Mouse (Mus musculus) midbrain, embryonic 15.5 days (tissue): Measurements from ENCODE around the gene 1700003E16Rik. TPM values are rescaled to one million over a fixed set of nuclear protein-coding genes. Genes with fewer than 3 reads are reported as not detected.

ENCODE experiments used
- ATAC-seq: fragments of 200-750 bp; cut with Nextera tagmentation; replicated peaks from 2 replicates; pipeline ENCODE4 v1.8.0; 2017; ENCODE audit warnings: moderate TSS enrichment
- H3K27ac ChIP-seq: fragments of 300-500 bp; sonication (generic); 2 replicates; pipeline ENCODE4 v1.5.1; 2015; ENCODE audit warnings: mild to moderate bottlenecking, inconsistent platforms
- H3K27me3 ChIP-seq: fragments of 300-500 bp; sonication (generic); replicated peaks from 2 replicates; pipeline ENCODE4 v1.6.1; 2015; ENCODE audit warnings: inconsistent platforms
- H3K36me3 ChIP-seq: fragments of 300-500 bp; sonication (generic); replicated peaks from 2 replicates; pipeline ENCODE4 v1.6.1; 2015; ENCODE audit warnings: inconsistent platforms
- H3K4me1 ChIP-seq: fragments of 300-500 bp; sonication (generic); 2 replicates; pipeline ENCODE4 v1.6.1; 2015; ENCODE audit warnings: inconsistent platforms
- H3K4me2 ChIP-seq: fragments of 300-500 bp; sonication (generic); 2 replicates; pipeline ENCODE4 v1.6.1; 2015; ENCODE audit warnings: inconsistent platforms, mild to moderate bottlenecking, moderate library complexity
- H3K4me3 ChIP-seq: fragments of 300-500 bp; sonication (generic); 2 replicates; pipeline ENCODE4 v1.5.1; 2015; ENCODE audit warnings: mild to moderate bottlenecking, inconsistent platforms
- H3K9ac ChIP-seq: fragments of 300-500 bp; sonication (generic); 2 replicates; pipeline ENCODE4 v1.6.1; 2015; ENCODE audit warnings: mild to moderate bottlenecking, inconsistent platforms
- H3K9me3 ChIP-seq: fragments of 300-500 bp; sonication (generic); 2 replicates; pipeline ENCODE4 v1.6.1; 2016; ENCODE audit warnings: inconsistent platforms
- WGBS: fragments of 180-500 bp; shearing (Covaris S2); methylation state at CpG from one replicate; pipeline ENCODE4 v1.1.7; 2015; ENCODE audit warnings: mixed read lengths; 5-methylcytosine and 5-hydroxymethylcytosine counted together
- polyA plus RNA-seq: library from polyadenylated mRNA; unstranded; fragments of >200 nt; fragmentation: Nextera tagmentation; extraction: Ambion mirVana; gene quantifications from 2 replicates; pipeline ENCODE4 v1.2.1, GENCODE M21; 2015

The 1700003E16Rik gene
- polyA plus RNA-seq, 1 experiment from 2014 or later = 9.5 TPM

- WGBS = 68% methylated on average over 3 of the region's 3 CpGs
- Histone ChIP-seq H3K4me2 (no peak overlapping the region), H3K4me1 (peaks cover 30% of the 10 kb centered on the region), H3K9me3 (no peaks in the 10 kb centered on the region), H3K4me3 (no peak overlapping the region), H3K36me3 (no peaks in the 10 kb centered on the region), H3K27me3 (peaks cover 9% of the 10 kb centered on the region; the same call in 1 of the 2 replicates), H3K9ac (no peak overlapping the region), H3K27ac (no peak overlapping the region)
- no peak for ATAC-seq
These were observed 22.0 kb upstream of the 1700003E16Rik start for GRCm38 (mm10) chr6:83134226-83134625.

GRCm38 (mm10) chr6:83134951-83135513 is 21.2 kb upstream of the 1700003E16Rik start, which contains the start of gene Rtkn:
Rtkn (plus strand) TSS chr6:83135463.
- Histone ChIP-seq H3K9me3 (no peaks in the 10 kb centered on the region), H3K4me2 (peak within 1 kb of the TSS; percentile 31), H3K27ac (no peak within 1 kb of the TSS), H3K9ac (no peak within 1 kb of the TSS), H3K27me3 (peaks cover 9% of the 10 kb centered on the region; the same call in 1 of the 2 replicates), H3K4me3 (0 out of 2 replicates have a peak within 1 kb of the TSS, but pooled peaks have one; percentile 3), H3K36me3 (no peaks in the 10 kb centered on the region), H3K4me1 (peaks cover 30% of the 10 kb centered on the region)
- no peak for ATAC-seq
- 63% methylated on average over 7 of the region's 7 CpGs for WGBS

GRCm38 (mm10) chr6:83135571-83136161 is 20.5 kb upstream of the 1700003E16Rik start:
- H3K9ac ChIP-seq = no peak overlapping the region
- no peak overlapping the region for H3K27ac ChIP-seq

GRCm38 (mm10) chr6:83136291-83136880 is 19.8 kb upstream of the 1700003E16Rik start:
- WGBS = 10% methylated on average over 5 of the region's 5 CpGs
- no peak for ATAC-seq
- no peaks in the 10 kb centered on the region for H3K36me3 ChIP-seq

More at GRCm38 (mm10) chr6:83135571-83136161, 20.5 kb upstream of the 1700003E16Rik start:
- Histone ChIP-seq H3K9me3 (no peaks in the 10 kb centered on the region), H3K36me3 (no peaks in the 10 kb centered on the region), H3K4me2 (peak overlapping the region; percentile 31), H3K4me1 (peaks cover 30% of the 10 kb centered on the region), H3K27me3 (peaks cover 9% of the 10 kb centered on the region; the same call in 1 of the 2 replicates), H3K4me3 (0 out of 2 replicates have a peak overlapping the region, but pooled peaks have one; percentile 3)
- 9% methylated on average over 37 of the region's 37 CpGs for WGBS
- no peak for ATAC-seq

GRCm38 (mm10) chr6:83136881-83137575 is 19.2 kb upstream of the 1700003E16Rik start:
- H3K4me3 ChIP-seq = peak overlapping the region; percentile 31
- H3K9ac ChIP-seq = peak overlapping the region; percentile 4
- no peaks in the 10 kb centered on the region for H3K36me3 ChIP-seq
- peak; percentile 68 for ATAC-seq
- H3K4me2 ChIP-seq = peak overlapping the region; percentile 49
- H3K4me1 ChIP-seq = peaks cover 32% of the 10 kb centered on the region
- H3K27ac ChIP-seq = peak overlapping the region; percentile 76
- peaks cover 9% of the 10 kb centered on the region; the same call in 1 of the 2 replicates for H3K27me3 ChIP-seq
- WGBS = under 1% methylated on average over 25 of the region's 26 CpGs
- no peaks in the 10 kb centered on the region for H3K9me3 ChIP-seq

More at GRCm38 (mm10) chr6:83136291-83136880, 19.8 kb upstream of the 1700003E16Rik start:
- Histone ChIP-seq H3K4me3 (peak overlapping the region; percentile 31), H3K27me3 (peaks cover 9% of the 10 kb centered on the region; the same call in 1 of the 2 replicates), H3K4me2 (peak overlapping the region; percentile 49), H3K27ac (peak overlapping the region; percentile 76), H3K9ac (0 out of 2 replicates have a peak overlapping the region, but pooled peaks have one; percentile 4), H3K9me3 (no peaks in the 10 kb centered on the region), H3K4me1 (peaks cover 30% of the 10 kb centered on the region)

GRCm38 (mm10) chr6:83137576-83137950 is 18.6 kb upstream of the 1700003E16Rik start:
- ATAC-seq = peak; percentile 24
- Histone ChIP-seq H3K4me1 (peaks cover 38% of the 10 kb centered on the region), H3K27me3 (peaks cover 9% of the 10 kb centered on the region; the same call in 1 of the 2 replicates), H3K4me2 (peak overlapping the region; percentile 49), H3K9me3 (no peaks in the 10 kb centered on the region), H3K9ac (peak overlapping the region; percentile 4; the same call in 1 of the 2 replicates), H3K36me3 (no peaks in the 10 kb centered on the region), H3K27ac (peak overlapping the region; percentile 76), H3K4me3 (peak overlapping the region; percentile 31)
- WGBS = 2% methylated on average over 12 of the region's 12 CpGs

GRCm38 (mm10) chr6:83138056-83138455 is 18.1 kb upstream of the 1700003E16Rik start:
- Histone ChIP-seq H3K36me3 (no peaks in the 10 kb centered on the region), H3K27ac (peak overlapping the region; percentile 76), H3K9me3 (no peaks in the 10 kb centered on the region), H3K4me3 (peak overlapping the region; percentile 31), H3K9ac (no peak overlapping the region), H3K4me1 (peaks cover 38% of the 10 kb centered on the region), H3K4me2 (peak overlapping the region; percentile 49), H3K27me3 (peaks cover 9% of the 10 kb centered on the region; the same call in 1 of the 2 replicates)
- ATAC-seq = no peak; the same call in 1 of the 2 replicates
- 1% methylated on average over 11 of the region's 11 CpGs for WGBS

GRCm38 (mm10) chr6:83140044-83140443 is 16.2 kb upstream of the 1700003E16Rik start:
- ATAC-seq = no peak
- Histone ChIP-seq H3K9me3 (no peaks in the 10 kb centered on the region), H3K4me1 (peaks cover 38% of the 10 kb centered on the region), H3K27me3 (peaks cover 6% of the 10 kb centered on the region; the same call in 1 of the 2 replicates), H3K36me3 (no peaks in the 10 kb centered on the region), H3K27ac (no peak overlapping the region), H3K4me3 (no peak overlapping the region), H3K4me2 (no peak overlapping the region), H3K9ac (no peak overlapping the region)
- 89% methylated on average over 8 of the region's 8 CpGs for WGBS

GRCm38 (mm10) chr6:83141636-83142035 is 14.6 kb upstream of the 1700003E16Rik start:
- Histone ChIP-seq H3K36me3 (no peaks in the 10 kb centered on the region), H3K27ac (no peak overlapping the region), H3K9me3 (no peaks in the 10 kb centered on the region), H3K4me1 (peaks cover 28% of the 10 kb centered on the region), H3K4me3 (peak overlapping the region; percentile 28; the same call in 1 of the 2 replicates), H3K9ac (peak overlapping the region; percentile 21; the same call in 1 of the 2 replicates), H3K27me3 (0 out of 2 replicates have a peak, but pooled peaks cover 2% of the 10 kb centered on the region), H3K4me2 (peak overlapping the region; percentile 53)
- ATAC-seq = no peak
- WGBS = 40% methylated on average over 4 of the region's 4 CpGs

GRCm38 (mm10) chr6:83142211-83142731 is 13.9 kb upstream of the 1700003E16Rik start:
- Histone ChIP-seq H3K4me1 (peaks cover 21% of the 10 kb centered on the region), H3K36me3 (no peaks in the 10 kb centered on the region), H3K27me3 (no peaks in the 10 kb centered on the region), H3K4me3 (peak overlapping the region; percentile 28), H3K27ac (no peak overlapping the region), H3K4me2 (peak overlapping the region; percentile 53), H3K9me3 (no peaks in the 10 kb centered on the region), H3K9ac (peak overlapping the region; percentile 21)
- peak; percentile 22 for ATAC-seq
- 1% methylated on average over 41 of the region's 41 CpGs for WGBS

GRCm38 (mm10) chr6:83142886-83143285 is 13.3 kb upstream of the 1700003E16Rik start:
- Histone ChIP-seq H3K27ac (no peak overlapping the region), H3K4me1 (peaks cover 15% of the 10 kb centered on the region), H3K36me3 (no peaks in the 10 kb centered on the region), H3K4me2 (peak overlapping the region; percentile 53; the same call in 1 of the 2 replicates), H3K4me3 (no peak overlapping the region), H3K27me3 (no peaks in the 10 kb centered on the region), H3K9ac (no peak overlapping the region), H3K9me3 (no peaks in the 10 kb centered on the region)
- WGBS = 57% methylated on average over 11 of the region's 11 CpGs
- no peak for ATAC-seq
